Comparison of ENCODE assay signal across 12 mouse cellular contexts in the genomic region with DNA sequence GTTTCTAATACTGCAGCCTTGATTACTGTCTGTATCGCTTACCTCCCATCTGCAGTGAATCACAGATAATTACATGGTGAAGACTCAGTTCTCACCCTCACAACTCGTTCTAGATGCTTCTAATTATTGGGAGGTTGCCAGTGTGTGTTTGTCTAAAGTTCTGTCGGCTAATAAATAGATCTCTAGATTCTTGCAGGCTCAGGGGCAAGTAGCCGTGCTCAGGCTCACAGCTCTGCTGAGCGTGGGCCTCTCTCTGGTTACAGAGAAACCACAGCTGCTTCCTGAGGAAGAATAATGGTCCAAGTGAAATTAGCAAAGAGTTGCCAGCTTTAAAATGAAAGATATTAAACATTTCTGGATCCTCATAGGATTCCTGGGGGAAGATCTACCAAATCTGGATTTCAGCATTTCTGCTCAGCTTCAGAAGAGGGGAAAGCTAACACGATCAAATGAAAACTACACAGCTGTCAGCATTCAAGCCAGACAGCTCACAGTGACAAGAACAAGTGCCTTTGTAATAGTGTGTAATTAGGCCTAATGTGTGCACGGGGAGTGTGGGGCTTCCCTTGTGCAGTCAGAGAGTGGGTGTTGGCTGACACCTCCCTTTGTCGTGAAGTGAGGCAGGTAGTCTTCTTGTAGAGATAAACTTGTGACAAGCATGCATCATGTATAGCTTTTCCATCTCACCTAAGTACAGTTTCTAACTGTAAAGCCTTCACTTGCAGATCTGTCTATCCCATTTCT.
DNase-seq lines count a peak whose midpoint lies in the region; ATAC-seq and TF ChIP-seq lines count a peak whose summit lies in the region.
"Had no signal": no experiment of that assay in that cellular context is flagged by ENCODE, and none has a peak within 500 bp of the region (broad histone marks: within the 10 kb centered on the region; RNA-seq: fewer than 3 reads in every experiment).

No protein-coding gene starts in this region.

- 31% methylated on average over 8 of the region's 8 CpGs for WGBS in intestine, embryonic 14.5 days
- 34% methylated on average over 8 of the region's 8 CpGs for WGBS in intestine, postnatal 0 days
- WGBS in forebrain, postnatal 0 days, result 32% methylated on average over 8 of the region's 8 CpGs
- WGBS in stomach, embryonic 14.5 days, result 27% methylated on average over 8 of the region's 8 CpGs
- 53% methylated on average over 8 of the region's 8 CpGs for WGBS in hindbrain, embryonic 14.5 days

- H3K27ac ChIP-seq in intestine, embryonic 14.5 days (ENCODE audit: low read depth), result peak overlapping the region; percentile 60
- H3K27ac ChIP-seq in intestine, postnatal 0 days (ENCODE audit: low read depth, low read length), result no peak overlapping the region
- peak overlapping the region; percentile 54 for H3K27ac ChIP-seq in forebrain, postnatal 0 days (ENCODE audit: low read depth, low read length)
- peak overlapping the region; percentile 64; the same call in 1 of the 2 replicates for H3K27ac ChIP-seq in stomach, embryonic 14.5 days (ENCODE audit: low read length)
- no peak overlapping the region for H3K27ac ChIP-seq in hindbrain, embryonic 14.5 days
- H3K27ac ChIP-seq: midbrain, embryonic 13.5 days had no signal

- H3K27me3 ChIP-seq in intestine, embryonic 14.5 days (replicated peaks; ENCODE audit: control insufficient read depth, insufficient read depth, low read length), result no peaks in the 10 kb centered on the region
- no peaks in the 10 kb centered on the region for H3K27me3 ChIP-seq in intestine, postnatal 0 days (replicated peaks; ENCODE audit: control insufficient read depth, insufficient read depth, low read length)
- no peaks in the 10 kb centered on the region for H3K27me3 ChIP-seq in forebrain, postnatal 0 days (ENCODE audit: insufficient read depth, low read length)
- H3K27me3 ChIP-seq in stomach, embryonic 14.5 days (ENCODE audit: control insufficient read depth, insufficient read depth, low read length), result no peaks in the 10 kb centered on the region
- no peaks in the 10 kb centered on the region for H3K27me3 ChIP-seq in hindbrain, embryonic 14.5 days (ENCODE audit: control insufficient read depth, insufficient read depth, low read length)
- H3K27me3 ChIP-seq: midbrain, embryonic 13.5 days had no signal

- peaks cover 10% of the 10 kb centered on the region; the same call in 1 of the 2 replicates for H3K36me3 ChIP-seq in intestine, embryonic 14.5 days (ENCODE audit: control insufficient read depth, insufficient read depth, low read length)
- H3K36me3 ChIP-seq in intestine, postnatal 0 days (ENCODE audit: control insufficient read depth, insufficient read depth), result no peaks in the 10 kb centered on the region; the same call in 1 of the 2 replicates
- no peaks in the 10 kb centered on the region for H3K36me3 ChIP-seq in forebrain, postnatal 0 days (ENCODE audit: insufficient read depth)
- no peaks in the 10 kb centered on the region; the same call in 1 of the 2 replicates for H3K36me3 ChIP-seq in stomach, embryonic 14.5 days (ENCODE audit: control insufficient read depth, insufficient read depth, low read length)
- peaks cover 4% of the 10 kb centered on the region; the same call in 1 of the 2 replicates for H3K36me3 ChIP-seq in hindbrain, embryonic 14.5 days (replicated peaks; ENCODE audit: control insufficient read depth, insufficient read depth)
- H3K36me3 ChIP-seq: midbrain, embryonic 13.5 days had no signal

- TF ChIP-seq CTCF in intestine, postnatal 0 days (IDR thresholded peaks at IDR 0.05; ENCODE audit: low read depth), result no peak
- TF ChIP-seq CTCF in forebrain, postnatal 0 days (IDR thresholded peaks at IDR 0.05; ENCODE audit: low read depth), result no peak

- DNase-seq in intestine, embryonic 14.5 days (ENCODE audit: low spot score), result no peak
- DNase-seq in right cerebral cortex, adult 18-20 months, result peak; percentile 42
- DNase-seq in right cerebral cortex, postnatal 14 days, result no peak
- DNase-seq in forebrain, postnatal 0 days, result no peak
- no peak for DNase-seq in embryo, embryonic 10.5 days (ENCODE audit: low spot score)
- DNase-seq in hindbrain, embryonic 14.5 days (ENCODE audit: low spot score), result no peak
- DNase-seq: adrenal gland, postnatal 14 days; cerebellum, adult 9-10 months; thymus, adult 2 months had no signal

- H3K9ac ChIP-seq in intestine, embryonic 14.5 days (ENCODE audit: low read length), result no peak overlapping the region
- H3K9ac ChIP-seq in intestine, postnatal 0 days (ENCODE audit: low read depth, low read length), result no peak overlapping the region
- no peak overlapping the region for H3K9ac ChIP-seq in forebrain, postnatal 0 days
- H3K9ac ChIP-seq in stomach, embryonic 14.5 days (replicated peaks; ENCODE audit: low read depth, low read length), result no peak overlapping the region
- no peak overlapping the region for H3K9ac ChIP-seq in hindbrain, embryonic 14.5 days
- H3K9ac ChIP-seq: midbrain, embryonic 13.5 days had no signal

- H3K4me1 ChIP-seq in intestine, embryonic 14.5 days (replicated peaks; ENCODE audit: control insufficient read depth, insufficient read depth, low read length), result peaks cover 17% of the 10 kb centered on the region
- peaks cover 7% of the 10 kb centered on the region; the same call in 1 of the 2 replicates for H3K4me1 ChIP-seq in intestine, postnatal 0 days (replicated peaks; ENCODE audit: control insufficient read depth, insufficient read depth, low read length)
- no peaks in the 10 kb centered on the region for H3K4me1 ChIP-seq in forebrain, postnatal 0 days (ENCODE audit: insufficient read depth)
- 0 out of 2 replicates have a peak, but pooled peaks cover 10% of the 10 kb centered on the region for H3K4me1 ChIP-seq in stomach, embryonic 14.5 days (ENCODE audit: control insufficient read depth, insufficient read depth, low read length)
- H3K4me1 ChIP-seq in hindbrain, embryonic 14.5 days (replicated peaks; ENCODE audit: control insufficient read depth, insufficient read depth, low read length), result no peaks in the 10 kb centered on the region

- no peak overlapping the region for H3K4me2 ChIP-seq in intestine, embryonic 14.5 days (ENCODE audit: low read length)
- no peak overlapping the region for H3K4me2 ChIP-seq in intestine, postnatal 0 days (replicated peaks; ENCODE audit: low read depth)
- H3K4me2 ChIP-seq in forebrain, postnatal 0 days (ENCODE audit: low read depth), result no peak overlapping the region
- H3K4me2 ChIP-seq in stomach, embryonic 14.5 days (replicated peaks; ENCODE audit: low read depth, low read length), result no peak overlapping the region
- H3K4me2 ChIP-seq in hindbrain, embryonic 14.5 days (replicated peaks), result no peak overlapping the region
- H3K4me2 ChIP-seq: midbrain, embryonic 13.5 days had no signal

- no peak overlapping the region for H3K4me3 ChIP-seq in intestine, embryonic 14.5 days (ENCODE audit: low read depth, low read length)
- H3K4me3 ChIP-seq in intestine, postnatal 0 days (ENCODE audit: low read depth, low read length), result no peak overlapping the region
- H3K4me3 ChIP-seq in forebrain, postnatal 0 days (ENCODE audit: low read depth, low read length), result no peak overlapping the region
- no peak overlapping the region for H3K4me3 ChIP-seq in stomach, embryonic 14.5 days (ENCODE audit: low read depth, low read length)
- H3K4me3 ChIP-seq in hindbrain, embryonic 14.5 days (replicated peaks; ENCODE audit: low read length), result no peak overlapping the region
- H3K4me3 ChIP-seq: midbrain, embryonic 13.5 days had no signal

- ATAC-seq in intestine, embryonic 14.5 days (replicated peaks; ENCODE audit: low FRiP score, low TSS enrichment, low read depth), result no peak
- no peak for ATAC-seq in intestine, postnatal 0 days
- peak; percentile 92 for ATAC-seq in forebrain, postnatal 0 days
- no peak for ATAC-seq in stomach, embryonic 14.5 days (ENCODE audit: insufficient number of reproducible peaks, insufficient read depth, low FRiP score, low read depth)
- ATAC-seq in hindbrain, embryonic 14.5 days (ENCODE audit: low FRiP score), result no peak
- ATAC-seq: midbrain, embryonic 13.5 days had no signal

- H3K9me3 ChIP-seq in intestine, embryonic 14.5 days (ENCODE audit: control insufficient read depth, low read length), result no peaks in the 10 kb centered on the region
- no peaks in the 10 kb centered on the region for H3K9me3 ChIP-seq in intestine, postnatal 0 days (ENCODE audit: control insufficient read depth)
- no peaks in the 10 kb centered on the region for H3K9me3 ChIP-seq in forebrain, postnatal 0 days (ENCODE audit: low read length)
- H3K9me3 ChIP-seq in stomach, embryonic 14.5 days (ENCODE audit: control insufficient read depth, low read depth, low read length), result no peaks in the 10 kb centered on the region
- H3K9me3 ChIP-seq in hindbrain, embryonic 14.5 days (ENCODE audit: control insufficient read depth, low read length), result no peaks in the 10 kb centered on the region
- H3K9me3 ChIP-seq: midbrain, embryonic 13.5 days had no signal

Comparison
In these comparisons a context has a peak if more than half of its experiments do, and no peak if none do; other contexts are left out.
1. H3K27ac ChIP-seq: peak in intestine, embryonic 14.5 days (single experiment), forebrain, postnatal 0 days (single experiment) and stomach, embryonic 14.5 days (single experiment); none in intestine, postnatal 0 days (single experiment) and hindbrain, embryonic 14.5 days (single experiment).